Mouse (Mus musculus) cortical plate, adult 2 months (tissue): ENCODE measurements around the gene Copz1.

Source experiments
- CTCF ChIP-seq: fragments of 200-500 bp; IDR thresholded peaks from 2 replicates; pipeline ENCODE4 v1.5.1; 2011; ENCODE audit warnings: mild to moderate bottlenecking, control low read depth, low read length; ENCODE audit not compliant: insufficient read depth; ENCODE audit errors: extremely low read depth
- POLR2A ChIP-seq: fragments of 200-500 bp; IDR thresholded peaks from 2 replicates; pipeline ENCODE4 v1.6.1; 2011; ENCODE audit warnings: mild to moderate bottlenecking, low read length, control low read depth; ENCODE audit not compliant: insufficient read depth; ENCODE audit errors: extremely low read depth

GRCm38 (mm10) chr15:103301046-103301445 lies 28.5 kb downstream of the Copz1 start:
- TF ChIP-seq CTCF = no peak
- TF ChIP-seq POLR2A = no peak
